Mouse (Mus musculus): Measurements from ENCODE around the gene Myo1b. TPM values are rescaled to one million over a fixed set of nuclear protein-coding genes. Genes with fewer than 3 reads are reported as not detected.

Myo1b gene
- total RNA-seq, 2 experiments from 2014 or later = 1.1 TPM; not detected in 1

DNA sequence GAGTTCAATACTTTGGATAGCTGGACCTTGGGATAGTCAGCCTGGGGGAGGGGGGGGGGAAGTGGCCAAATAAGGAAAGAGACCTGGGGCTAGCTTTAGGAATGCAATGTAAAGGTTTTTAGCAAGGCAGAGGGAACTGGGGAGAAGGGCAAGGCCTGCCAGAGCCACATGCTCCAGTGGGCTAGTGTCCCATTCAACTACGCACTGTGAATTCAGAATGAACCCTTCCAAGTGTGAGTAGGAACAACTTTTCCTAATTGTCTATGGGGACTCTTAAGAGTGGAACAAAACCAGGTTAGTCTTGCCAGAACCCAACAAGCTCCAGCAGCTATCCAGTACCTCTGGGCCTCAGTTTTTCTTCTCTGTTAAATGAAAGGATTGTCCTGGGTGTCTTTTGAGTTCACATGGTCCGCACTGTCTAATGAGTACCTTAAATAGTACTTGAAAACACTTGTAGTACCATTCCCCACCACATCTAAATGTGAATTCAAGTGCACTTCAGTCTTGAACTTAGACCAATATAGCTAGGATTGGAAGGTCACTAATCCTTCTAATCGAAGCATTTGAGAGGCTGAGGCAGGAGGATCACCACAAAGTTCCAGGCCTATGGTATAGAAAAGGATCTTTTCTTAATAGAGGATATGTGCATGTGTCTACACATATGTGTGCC, 172.0 kb downstream of the Myo1b start:
- no peak for ATAC-seq (replicated peaks; ENCODE audit: low FRiP score, poor library complexity, severe bottlenecking)

DNA sequence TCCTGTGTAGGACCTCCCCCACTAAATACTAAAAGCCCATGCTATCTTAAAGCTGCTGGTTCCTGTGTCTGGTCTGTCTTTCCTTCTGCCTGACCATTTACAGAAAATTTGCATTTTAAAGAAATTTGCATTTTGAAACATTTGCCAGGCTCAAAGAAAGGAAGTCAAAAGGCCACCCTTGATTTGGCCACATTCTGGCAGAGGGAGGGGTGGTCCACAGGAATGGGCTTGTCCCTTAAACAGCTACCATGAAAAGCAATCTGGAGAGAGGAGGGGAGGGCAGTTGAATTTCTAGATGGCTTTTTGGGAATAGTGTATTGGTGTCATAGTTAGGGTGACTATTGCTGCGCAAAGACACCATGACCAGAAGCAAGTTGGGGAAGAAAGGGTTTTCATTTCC, 173.3 kb downstream of the Myo1b start:
- no peak for ATAC-seq (replicated peaks; ENCODE audit: low FRiP score, poor library complexity, severe bottlenecking)

DNA sequence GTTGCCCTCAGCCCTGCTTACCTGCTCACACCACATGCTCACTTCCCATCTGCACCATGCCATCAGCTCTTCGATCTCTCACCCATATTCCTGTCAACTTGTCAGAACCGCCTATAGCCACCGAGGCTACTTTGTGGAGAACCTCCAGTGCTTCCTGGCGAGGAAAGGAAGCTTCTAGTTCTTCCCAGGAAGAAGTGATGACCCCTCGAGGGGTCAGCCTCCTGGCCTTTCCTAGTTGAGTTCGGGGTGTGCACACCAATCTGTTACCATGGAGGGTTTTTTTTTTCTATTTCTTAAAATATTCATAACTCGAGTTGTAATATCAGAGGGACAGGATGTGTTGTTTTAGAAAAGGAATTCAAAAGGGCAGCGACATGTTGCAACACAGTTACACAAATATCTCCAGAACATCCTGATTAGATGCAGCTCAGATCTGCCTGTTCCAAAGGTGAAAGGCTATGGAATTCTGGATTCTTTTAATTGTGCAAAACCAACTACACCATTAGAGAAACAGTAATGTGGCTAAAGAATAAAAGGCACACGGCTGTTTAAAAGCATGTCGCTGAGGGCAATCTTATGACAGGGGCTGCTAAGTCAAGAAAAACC, 175.1 kb downstream of the Myo1b start:
- ATAC-seq (replicated peaks; ENCODE audit: low FRiP score, poor library complexity, severe bottlenecking) = no peak

DNA sequence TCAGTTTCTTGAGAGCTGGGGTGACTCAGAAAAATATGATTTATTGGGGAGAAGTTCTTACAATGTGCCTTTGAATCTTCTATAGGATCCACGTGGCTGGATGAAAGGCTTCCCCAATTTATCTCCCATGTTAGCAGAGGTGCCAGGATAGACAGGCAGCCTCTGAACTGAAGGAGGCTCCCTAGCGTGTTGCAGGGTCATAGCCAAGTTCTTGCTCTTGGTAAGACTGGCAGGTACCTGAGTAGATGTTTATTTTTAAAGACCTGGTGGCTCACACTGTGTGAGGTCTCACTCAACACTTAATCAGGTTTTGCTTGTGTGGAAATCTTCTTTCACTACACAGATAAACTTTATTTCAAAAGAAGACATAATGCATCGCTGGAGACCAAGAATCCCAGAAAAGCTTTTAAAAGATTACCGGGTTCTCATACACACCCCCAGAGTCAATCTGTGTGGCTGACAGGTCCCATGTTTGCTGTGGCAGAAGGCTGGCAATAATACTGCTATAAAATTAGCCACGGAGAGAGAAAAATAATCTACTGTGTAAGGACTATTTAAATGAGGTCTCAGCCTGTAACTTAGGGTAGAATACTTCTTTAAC, 176.5 kb downstream of the Myo1b start:
- no peak for ATAC-seq (replicated peaks; ENCODE audit: low FRiP score, poor library complexity, severe bottlenecking)

DNA sequence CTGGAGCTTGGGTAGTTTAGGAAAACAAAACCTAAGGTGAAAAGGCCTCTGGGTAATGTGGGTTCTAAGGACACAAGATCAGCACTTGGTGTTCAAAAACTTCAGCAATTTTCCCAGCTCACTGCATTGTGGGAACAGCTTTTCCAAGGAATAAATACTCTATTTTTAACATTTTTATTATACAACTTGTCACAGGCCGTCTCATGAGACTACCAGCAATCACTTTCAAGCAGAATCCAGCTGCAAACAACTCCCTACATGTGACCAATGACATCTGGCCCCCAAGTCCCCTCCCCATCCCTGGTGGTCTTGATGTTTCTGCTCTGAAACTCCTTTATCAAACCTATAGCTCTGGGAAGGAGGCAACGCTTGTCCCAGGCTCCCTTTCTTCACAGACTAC, 179.0 kb downstream of the Myo1b start:
- ATAC-seq (replicated peaks; ENCODE audit: low FRiP score, poor library complexity, severe bottlenecking) = no peak

DNA sequence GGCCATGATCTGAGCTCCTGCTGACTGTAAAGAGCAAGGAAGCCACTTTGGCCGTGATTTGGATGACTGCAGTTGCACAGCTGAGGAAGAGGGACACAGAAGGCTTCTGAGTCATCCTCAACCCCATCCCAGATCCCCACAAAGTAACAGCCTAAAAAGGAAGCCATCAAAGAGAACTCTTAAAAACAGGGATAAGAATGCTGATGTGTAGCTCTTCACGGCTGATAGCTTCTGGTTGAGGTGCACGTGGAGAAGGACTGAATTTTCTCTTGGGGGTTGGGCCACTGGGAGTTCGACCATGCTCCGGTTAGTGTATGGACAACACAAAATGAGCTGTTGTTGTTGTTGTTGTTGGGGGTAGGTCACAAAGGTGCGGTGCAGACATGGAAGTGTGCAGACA, 181.2 kb downstream of the Myo1b start:
- no peak for ATAC-seq (replicated peaks; ENCODE audit: low FRiP score, poor library complexity, severe bottlenecking)

DNA sequence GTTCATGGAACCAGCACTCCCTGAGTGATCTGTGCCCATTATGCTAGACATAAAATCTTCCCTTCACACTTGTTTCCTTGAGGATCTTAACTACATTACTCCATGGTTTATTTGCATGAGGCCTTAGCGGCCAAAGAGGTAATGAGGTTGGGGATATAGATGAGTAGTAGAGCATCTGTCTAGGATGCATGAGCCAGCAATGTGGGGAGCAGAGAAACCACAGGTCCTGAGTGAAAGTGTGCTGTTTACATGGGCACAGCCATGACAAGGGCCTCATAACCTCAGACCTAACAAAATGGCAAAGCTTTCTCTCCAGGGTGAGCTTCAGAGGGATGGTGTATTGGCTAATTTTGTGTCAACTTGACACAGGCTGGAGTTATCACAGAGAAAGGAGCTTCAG, 186.5 kb downstream of the Myo1b start:
- ATAC-seq (replicated peaks; ENCODE audit: low FRiP score, poor library complexity, severe bottlenecking) = no peak

DNA sequence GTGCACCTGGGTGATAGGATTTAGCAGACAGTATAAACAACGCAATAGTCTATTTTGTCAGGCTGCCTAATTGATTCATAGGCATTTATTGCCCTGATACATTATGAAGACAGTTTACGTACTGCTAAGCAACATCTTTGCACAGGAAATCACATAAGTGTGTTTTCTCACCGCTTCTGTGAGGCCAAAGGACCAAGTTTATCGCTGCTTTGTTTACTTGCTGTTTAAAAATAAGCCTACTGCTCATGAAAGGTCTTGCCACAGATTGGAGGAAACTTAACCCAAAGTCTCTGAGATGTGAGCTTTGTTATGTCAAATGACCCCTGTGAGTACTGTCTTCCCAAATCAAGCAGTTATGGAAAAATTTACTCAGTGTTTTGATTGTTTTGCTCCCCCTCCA, 187.1 kb downstream of the Myo1b start:
- no peak for ATAC-seq (replicated peaks; ENCODE audit: low FRiP score, poor library complexity, severe bottlenecking)

DNA sequence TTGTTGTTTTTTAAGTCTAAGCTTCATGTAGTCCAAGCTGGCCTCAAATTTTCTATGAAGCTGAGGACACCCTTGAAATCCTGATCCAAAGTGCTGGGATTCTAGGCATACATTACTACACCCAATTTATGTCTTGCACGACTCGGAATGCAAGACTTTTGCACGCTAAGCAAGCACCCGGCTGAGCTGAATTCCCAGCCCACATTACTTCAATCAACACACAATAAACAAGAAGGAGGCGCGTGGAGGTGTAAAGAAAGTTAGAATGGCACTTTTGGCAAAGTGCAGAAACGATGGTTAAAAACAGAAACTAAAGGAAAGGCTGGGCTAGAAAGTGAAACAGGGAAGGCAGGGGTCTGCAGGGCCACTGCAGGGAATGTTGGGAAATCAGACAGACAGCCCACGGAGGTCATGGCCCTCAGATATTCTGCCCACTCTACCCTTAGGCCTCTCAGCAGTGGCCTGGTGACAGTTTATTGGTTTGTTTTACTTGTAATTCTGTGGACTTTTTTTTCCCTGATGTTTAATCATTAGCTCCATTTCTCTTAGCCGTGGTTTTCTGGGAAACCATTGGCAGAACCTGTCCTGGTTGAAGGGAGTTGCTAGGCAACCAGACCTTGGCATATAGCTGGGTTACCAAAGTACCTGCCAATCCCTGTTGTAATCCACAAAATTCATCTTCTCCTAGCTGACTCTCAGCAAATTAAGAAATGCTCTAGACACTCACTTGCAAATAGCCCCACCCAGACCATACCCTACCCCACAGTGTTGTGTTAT, 195.8 kb downstream of the Myo1b start:
- no peak for ATAC-seq (replicated peaks; ENCODE audit: low FRiP score, poor library complexity, severe bottlenecking)

DNA sequence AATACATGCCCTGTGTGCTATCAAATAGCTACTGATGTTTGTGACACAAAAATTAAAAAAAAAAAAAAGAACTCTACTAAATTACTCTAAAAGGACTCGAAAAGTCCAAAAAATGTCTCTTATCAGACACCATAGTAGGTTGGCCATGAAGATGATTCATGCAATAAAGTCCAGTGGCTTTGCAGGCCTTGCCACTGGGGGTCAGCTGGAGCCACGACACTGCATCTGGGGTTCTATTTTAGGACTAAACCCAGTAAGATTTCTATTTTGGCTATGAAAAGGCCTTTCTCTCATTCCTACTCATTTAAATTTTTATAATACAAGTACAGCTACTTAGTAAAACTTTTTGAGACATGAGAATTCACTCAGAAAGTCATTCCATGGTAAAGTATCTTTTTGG, 205.0 kb downstream of the Myo1b start:
- ATAC-seq (replicated peaks; ENCODE audit: low FRiP score, poor library complexity, severe bottlenecking) = no peak

DNA sequence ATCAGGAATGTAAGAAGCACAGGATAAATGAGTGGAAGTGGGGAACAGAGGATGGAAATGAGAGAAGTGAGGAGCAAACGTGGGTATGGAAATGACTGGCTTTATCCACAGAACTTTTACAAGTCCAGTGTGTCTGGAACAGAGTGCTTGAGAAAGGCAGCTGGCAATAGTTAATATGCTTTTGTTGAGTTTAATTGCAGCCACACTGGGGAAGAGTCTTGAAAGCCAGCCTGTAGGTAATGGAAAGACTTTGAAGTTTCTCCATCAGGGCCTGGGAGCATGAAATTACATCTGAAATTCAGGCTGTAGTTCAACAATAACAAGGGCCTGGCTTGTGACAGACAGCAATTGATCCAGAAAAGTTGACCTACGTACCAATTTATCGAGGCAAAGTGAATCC, 209.8 kb downstream of the Myo1b start:
- ATAC-seq (replicated peaks; ENCODE audit: low FRiP score, poor library complexity, severe bottlenecking) = no peak

DNA sequence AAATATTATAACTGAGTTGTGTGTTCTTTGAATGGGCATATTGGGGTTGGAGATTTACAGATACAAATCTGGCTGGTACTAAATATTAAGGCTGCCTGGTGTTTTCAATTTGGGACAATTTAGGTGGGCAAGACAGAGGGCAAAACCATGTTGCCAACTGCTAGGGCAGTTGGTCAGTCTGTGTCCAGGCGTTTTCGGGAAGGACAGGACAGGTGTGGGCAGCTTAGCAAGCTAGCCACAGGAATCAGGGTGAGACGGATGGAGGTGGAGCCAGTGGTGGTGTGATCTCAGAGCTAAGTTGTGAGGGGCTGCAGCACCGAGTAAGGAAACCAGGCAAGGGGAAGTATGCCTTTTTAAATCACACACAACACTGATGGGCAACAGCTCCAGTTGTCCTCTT, 211.3 kb downstream of the Myo1b start:
- ATAC-seq (replicated peaks; ENCODE audit: low FRiP score, poor library complexity, severe bottlenecking) = no peak

Other genes with a start within 250 kb of the Myo1b start
- 7.1 and 8.2 TPM in 2 replicates for gene Stat4, start 71.1 kb upstream of the Myo1b start, total RNA-seq (2015; ENCODE audit: low replicate concordance)
- gene Stat4, start 71.1 kb upstream of the Myo1b start, total RNA-seq (2017; ENCODE audit: low replicate concordance) = 4.3 and 8.3 TPM in 2 replicates
- gene Stat1, start 203.4 kb upstream of the Myo1b start, total RNA-seq (2015; ENCODE audit: low replicate concordance) = 75.7 and 84.2 TPM in 2 replicates
- gene Stat1, start 203.4 kb upstream of the Myo1b start, total RNA-seq (2017; ENCODE audit: low replicate concordance) = 89.5 and 98.0 TPM in 2 replicates